Mouse (Mus musculus): Measurements from ENCODE around the gene Tex44. TPM values are rescaled to one million over a fixed set of nuclear protein-coding genes. Genes with fewer than 3 reads are reported as not detected.

Gene Tex44
- polyA plus RNA-seq, 1 experiment from 2014 or later, result not detected

- no peak overlapping the region for H3K9ac ChIP-seq
- no peak overlapping the region for H3K27ac ChIP-seq
- H3K36me3 ChIP-seq, result no peaks in the 10 kb centered on the region
- 48% methylated on average over 5 of the region's 5 CpGs for WGBS (ENCODE audit: insufficient replicate concordance)
- no peaks in the 10 kb centered on the region for H3K27me3 ChIP-seq
- no peak for DNase-seq
- no peak for ATAC-seq (ENCODE audit: low read depth)
- H3K4me1 ChIP-seq (replicated peaks), result no peaks in the 10 kb centered on the region
- no peak overlapping the region for H3K4me2 ChIP-seq
- no peak overlapping the region for H3K4me3 ChIP-seq (replicated peaks)
- H3K9me3 ChIP-seq (replicated peaks), result no peaks in the 10 kb centered on the region
Observed at GRCm38 (mm10) chr1:86423879-86424278, 2.2 kb upstream of the Tex44 start.

- H3K4me1 ChIP-seq (replicated peaks), result no peaks in the 10 kb centered on the region
- H3K9me3 ChIP-seq (replicated peaks), result no peaks in the 10 kb centered on the region
- no peak overlapping the region for H3K4me2 ChIP-seq
- H3K9ac ChIP-seq, result no peak overlapping the region
- ATAC-seq (ENCODE audit: low read depth) (no peak), DNase-seq (no peak)
- no peaks in the 10 kb centered on the region for H3K27me3 ChIP-seq
- no peak overlapping the region for H3K4me3 ChIP-seq (replicated peaks)
- H3K27ac ChIP-seq, result no peak overlapping the region
- WGBS (ENCODE audit: insufficient replicate concordance), result 46% methylated on average over 1 of the region's 1 CpGs
- H3K36me3 ChIP-seq, result no peaks in the 10 kb centered on the region
Observed at GRCm38 (mm10) chr1:86424336-86424735, 1.8 kb upstream of the Tex44 start.

- H3K9ac ChIP-seq, result no peak overlapping the region
- no peak for ATAC-seq (ENCODE audit: low read depth)
- WGBS (ENCODE audit: insufficient replicate concordance), result 48% methylated on average over 11 of the region's 11 CpGs
- no peak overlapping the region for H3K4me2 ChIP-seq
- no peaks in the 10 kb centered on the region for H3K27me3 ChIP-seq
- no peak overlapping the region for H3K27ac ChIP-seq
- H3K4me1 ChIP-seq (replicated peaks), result no peaks in the 10 kb centered on the region
- no peaks in the 10 kb centered on the region for H3K36me3 ChIP-seq
- H3K9me3 ChIP-seq (replicated peaks), result no peaks in the 10 kb centered on the region
- no peak overlapping the region for H3K4me3 ChIP-seq (replicated peaks)
- no peak for DNase-seq
Observed at GRCm38 (mm10) chr1:86424835-86425547, 1.1 kb upstream of the Tex44 start.

GRCm38 (mm10) chr1:86430056-86430455 is 3.9 kb downstream of the Tex44 start:
- WGBS (ENCODE audit: insufficient replicate concordance), result 46% methylated on average over 2 of the region's 2 CpGs
- H3K27me3 ChIP-seq, result no peaks in the 10 kb centered on the region
- H3K4me1 ChIP-seq (replicated peaks), result peaks cover 26% of the 10 kb centered on the region
- H3K4me3 ChIP-seq (replicated peaks), result no peak overlapping the region
- no peak for ATAC-seq (ENCODE audit: low read depth)
- H3K4me2 ChIP-seq, result no peak overlapping the region
- DNase-seq, result peak; percentile 57
- H3K9ac ChIP-seq, result no peak overlapping the region
- no peak overlapping the region for H3K27ac ChIP-seq
- H3K9me3 ChIP-seq (replicated peaks), result no peaks in the 10 kb centered on the region
- H3K36me3 ChIP-seq, result no peaks in the 10 kb centered on the region

GRCm38 (mm10) chr1:86432778-86433177 is 6.6 kb downstream of the Tex44 start:
- peaks cover 52% of the 10 kb centered on the region for H3K4me1 ChIP-seq (replicated peaks)
- H3K36me3 ChIP-seq, result no peaks in the 10 kb centered on the region
- DNase-seq (no peak), ATAC-seq (ENCODE audit: low read depth) (no peak)
- H3K4me2 ChIP-seq, result no peak overlapping the region
- no peak overlapping the region for H3K4me3 ChIP-seq (replicated peaks)
- H3K27me3 ChIP-seq, result no peaks in the 10 kb centered on the region
- H3K9ac ChIP-seq, result no peak overlapping the region
- H3K9me3 ChIP-seq (replicated peaks), result no peaks in the 10 kb centered on the region
- WGBS (ENCODE audit: insufficient replicate concordance), result 14% methylated on average over 4 of the region's 4 CpGs
- peak overlapping the region; percentile 51 for H3K27ac ChIP-seq

- H3K36me3 ChIP-seq, result no peaks in the 10 kb centered on the region
- no peak for DNase-seq
- peak overlapping the region; percentile 83; the same call in 1 of the 2 replicates for H3K9ac ChIP-seq
- H3K27ac ChIP-seq, result peak overlapping the region; percentile 92
- H3K4me3 ChIP-seq (replicated peaks), result no peak overlapping the region
- 72% methylated on average over 7 of the region's 7 CpGs for WGBS (ENCODE audit: insufficient replicate concordance)
- no peaks in the 10 kb centered on the region for H3K27me3 ChIP-seq
- H3K4me2 ChIP-seq, result peak overlapping the region; percentile 93
- peaks cover 58% of the 10 kb centered on the region for H3K4me1 ChIP-seq (replicated peaks)
- no peak for ATAC-seq (ENCODE audit: low read depth)
- H3K9me3 ChIP-seq (replicated peaks), result no peaks in the 10 kb centered on the region
Observed at GRCm38 (mm10) chr1:86433359-86433758, 7.2 kb downstream of the Tex44 start.

GRCm38 (mm10) chr1:86434001-86434400 is 7.9 kb downstream of the Tex44 start:
- H3K4me2 ChIP-seq, result peak overlapping the region; percentile 93
- no peaks in the 10 kb centered on the region for H3K36me3 ChIP-seq
- H3K9ac ChIP-seq, result peak overlapping the region; percentile 83
- DNase-seq (no peak), ATAC-seq (ENCODE audit: low read depth) (peak; percentile 43)
- 3% methylated on average over 11 of the region's 12 CpGs for WGBS (ENCODE audit: insufficient replicate concordance)
- peak overlapping the region; percentile 92 for H3K27ac ChIP-seq
- peaks cover 58% of the 10 kb centered on the region for H3K4me1 ChIP-seq (replicated peaks)
- peak overlapping the region; percentile 72 for H3K4me3 ChIP-seq (replicated peaks)
- H3K9me3 ChIP-seq (replicated peaks), result no peaks in the 10 kb centered on the region
- no peaks in the 10 kb centered on the region for H3K27me3 ChIP-seq

- H3K9me3 ChIP-seq (replicated peaks), result no peaks in the 10 kb centered on the region
- DNase-seq (peak; percentile 98), ATAC-seq (ENCODE audit: low read depth) (peak; percentile 91)
- no peaks in the 10 kb centered on the region for H3K27me3 ChIP-seq
- peak overlapping the region; percentile 93 for H3K4me2 ChIP-seq
- peak overlapping the region; percentile 83 for H3K9ac ChIP-seq
- WGBS (ENCODE audit: insufficient replicate concordance), result 6% methylated on average over 46 of the region's 46 CpGs
- H3K36me3 ChIP-seq, result no peaks in the 10 kb centered on the region
- H3K27ac ChIP-seq, result peak overlapping the region; percentile 92
- peak overlapping the region; percentile 72 for H3K4me3 ChIP-seq (replicated peaks)
- peaks cover 64% of the 10 kb centered on the region for H3K4me1 ChIP-seq (replicated peaks)
Observed at GRCm38 (mm10) chr1:86434439-86435201, 8.5 kb downstream of the Tex44 start.

GRCm38 (mm10) chr1:86435302-86435821 is 9.2 kb downstream of the Tex44 start:
- peak overlapping the region; percentile 93 for H3K4me2 ChIP-seq
- no peak for DNase-seq
- H3K4me3 ChIP-seq (replicated peaks), result 0 out of 2 replicates have a peak overlapping the region, but pooled peaks have one; percentile 72
- H3K36me3 ChIP-seq, result no peaks in the 10 kb centered on the region
- no peak for ATAC-seq (ENCODE audit: low read depth)
- no peaks in the 10 kb centered on the region for H3K9me3 ChIP-seq (replicated peaks)
- WGBS (ENCODE audit: insufficient replicate concordance), result 62% methylated on average over 13 of the region's 13 CpGs
- peaks cover 72% of the 10 kb centered on the region for H3K4me1 ChIP-seq (replicated peaks)
- peak overlapping the region; percentile 83; the same call in 1 of the 2 replicates for H3K9ac ChIP-seq
- H3K27me3 ChIP-seq, result no peaks in the 10 kb centered on the region
- H3K27ac ChIP-seq, result peak overlapping the region; percentile 92

GRCm38 (mm10) chr1:86437219-86438013 is 11.3 kb downstream of the Tex44 start:
- H3K4me2 ChIP-seq, result no peak overlapping the region
- H3K4me1 ChIP-seq (replicated peaks), result peaks cover 88% of the 10 kb centered on the region
- H3K27ac ChIP-seq, result peak overlapping the region; percentile 4; the same call in 1 of the 2 replicates

GRCm38 (mm10) chr1:86438014-86438319 is 11.8 kb downstream of the Tex44 start:
- Histone ChIP-seq H3K9ac (0 out of 2 replicates have a peak overlapping the region, but pooled peaks have one; percentile 37), H3K4me2 (no peak overlapping the region), H3K27me3 (no peaks in the 10 kb centered on the region), H3K9me3 (replicated peaks) (no peaks in the 10 kb centered on the region), H3K4me3 (replicated peaks) (no peak overlapping the region), H3K36me3 (no peaks in the 10 kb centered on the region), H3K27ac (peak overlapping the region; percentile 4; the same call in 1 of the 2 replicates), H3K4me1 (replicated peaks) (peaks cover 88% of the 10 kb centered on the region)
- DNase-seq, result no peak
- 33% methylated on average over 6 of the region's 6 CpGs for WGBS (ENCODE audit: insufficient replicate concordance)
- ATAC-seq (ENCODE audit: low read depth), result no peak

More at GRCm38 (mm10) chr1:86437219-86438013, 11.3 kb downstream of the Tex44 start:
- Histone ChIP-seq H3K9ac (no peak overlapping the region), H3K4me3 (replicated peaks) (no peak overlapping the region), H3K9me3 (replicated peaks) (no peaks in the 10 kb centered on the region), H3K27me3 (no peaks in the 10 kb centered on the region), H3K36me3 (no peaks in the 10 kb centered on the region)
- whole genome bisulfite sequencing (ENCODE audit: insufficient replicate concordance), result 43% methylated on average over 9 of the region's 9 CpGs
- ATAC-seq (ENCODE audit: low read depth), result no peak
- no peak for DNase-seq

Measured in liver, embryonic 13.5 days (tissue).